Mouse (Mus musculus) right cerebral cortex, adult 18-20 months (tissue): ENCODE data around the gene Safb2.

Experiments used
- DNase-seq: peaks from one replicate; pipeline ENCODE4 v3.0.0; 2022; ENCODE audit warnings: mixed read lengths

Gene Safb2

GRCm38 (mm10) chr17:56554122-56554551 is 30.2 kb downstream of the Safb2 start, which contains the start of gene Gm20219:
Gene Gm20219 (minus strand): TSS chr17:56554387.
- DNase-seq = no peak

- DNase-seq = peak; percentile 63
Observed at GRCm38 (mm10) chr17:56552781-56553363, 31.5 kb downstream of the Safb2 start.

- no peak for DNase-seq
Observed at GRCm38 (mm10) chr17:56551841-56552581, 32.4 kb downstream of the Safb2 start.

GRCm38 (mm10) chr17:56550784-56551475 is 33.5 kb downstream of the Safb2 start:
- DNase-seq = no peak

- no peak for DNase-seq
Observed at GRCm38 (mm10) chr17:56548605-56549105, 35.7 kb downstream of the Safb2 start.

GRCm38 (mm10) chr17:56547846-56548604 is 36.4 kb downstream of the Safb2 start:
- DNase-seq = no peak

- no peak for DNase-seq
Observed at GRCm38 (mm10) chr17:56547116-56547845, 37.1 kb downstream of the Safb2 start.

GRCm38 (mm10) chr17:56546576-56546975 is 37.8 kb downstream of the Safb2 start:
- no peak for DNase-seq

- no peak for DNase-seq
Observed at GRCm38 (mm10) chr17:56545945-56546344, 38.4 kb downstream of the Safb2 start.

- DNase-seq = no peak
Observed at GRCm38 (mm10) chr17:56544699-56545387, 39.5 kb downstream of the Safb2 start.

GRCm38 (mm10) chr17:56543684-56544224 is 40.6 kb downstream of the Safb2 start:
- DNase-seq = no peak

- DNase-seq = no peak
Observed at GRCm38 (mm10) chr17:56542736-56543135, 41.6 kb downstream of the Safb2 start.

GRCm38 (mm10) chr17:56540562-56540975 is 43.8 kb downstream of the Safb2 start:
- no peak for DNase-seq

GRCm38 (mm10) chr17:56537912-56538311 is 46.5 kb downstream of the Safb2 start:
- DNase-seq = no peak

- DNase-seq = no peak
Observed at GRCm38 (mm10) chr17:56536874-56537273, 47.5 kb downstream of the Safb2 start.

GRCm38 (mm10) chr17:56536192-56536591 is 48.2 kb downstream of the Safb2 start:
- DNase-seq = no peak

GRCm38 (mm10) chr17:56524943-56525342 is 59.4 kb downstream of the Safb2 start:
- no peak for DNase-seq

GRCm38 (mm10) chr17:56522744-56523143 is 61.6 kb downstream of the Safb2 start:
- no peak for DNase-seq

- no peak for DNase-seq
Observed at GRCm38 (mm10) chr17:56515690-56516410, 68.5 kb downstream of the Safb2 start.

- no peak for DNase-seq
Observed at GRCm38 (mm10) chr17:56514916-56515315, 69.5 kb downstream of the Safb2 start.
